Mouse (Mus musculus) ES-E14 (cell line): ENCODE results near the gene Tmem132a. TPM values are rescaled to one million over a fixed set of nuclear protein-coding genes. Genes with fewer than 3 reads are reported as not detected.

Experiments used
- DNase-seq: peaks from one replicate; pipeline ENCODE4 v3.0.0-alpha.2; 2013; ENCODE audit warnings: low read depth, low spot score
- H3K27ac ChIP-seq: 2 replicates; pipeline ENCODE4 v1.5.1; 2012; ENCODE audit warnings: low read depth, mild to moderate bottlenecking, low read length, moderate library complexity, mixed read lengths; ENCODE audit not compliant: poor library complexity, insufficient read depth, severe bottlenecking
- H3K36me3 ChIP-seq: 2 replicates; pipeline ENCODE4 v1.6.1; 2012; ENCODE audit warnings: mild to moderate bottlenecking, low read length, moderate library complexity, mixed read lengths; ENCODE audit not compliant: control insufficient read depth, poor library complexity, insufficient read depth, severe bottlenecking
- H3K4me1 ChIP-seq, 2 experiments: fragments of 150-350 bp in 1 of 2; sonication (generic) in 1 of 2; 2 replicates each; pipeline ENCODE4 v1.6.1; 2012; ENCODE audit warnings: low read length in 2 of 2, mild to moderate bottlenecking in 1 of 2, mixed read lengths in 1 of 2; ENCODE audit not compliant: control insufficient read depth in 2 of 2, insufficient read depth in 2 of 2, poor library complexity in 1 of 2
- H3K4me3 ChIP-seq, 2 experiments: fragments of 150-350 bp in 1 of 2; sonication (generic) in 1 of 2; 2 replicates each; pipeline ENCODE4 v1.5.1; 2012; ENCODE audit warnings: low read length in 2 of 2, low read depth in 1 of 2, mild to moderate bottlenecking in 1 of 2, mixed read lengths in 1 of 2; ENCODE audit not compliant: insufficient read depth in 1 of 2, poor library complexity in 1 of 2, severe bottlenecking in 1 of 2
- H3K9ac ChIP-seq: 2 replicates; pipeline ENCODE4 v1.6.1; 2012; ENCODE audit warnings: low read depth, mild to moderate bottlenecking, low read length, mixed read lengths; ENCODE audit not compliant: poor library complexity, insufficient read depth, severe bottlenecking
- H3K9me3 ChIP-seq: fragments of 150-350 bp; sonication (generic); 2 replicates; pipeline ENCODE4 v1.6.1; 2012; ENCODE audit warnings: low read depth, mild to moderate bottlenecking, low read length; ENCODE audit not compliant: control insufficient read depth, insufficient read depth
- CHD2 ChIP-seq: IDR thresholded peaks from 2 replicates; pipeline ENCODE4 v1.6.1; 2014; ENCODE audit warnings: mild to moderate bottlenecking, low read depth, low read length, inconsistent platforms
- HCFC1 ChIP-seq: IDR thresholded peaks from 2 replicates; pipeline ENCODE4 v1.6.1; 2012; ENCODE audit warnings: low read length, inconsistent platforms, borderline replicate concordance; ENCODE audit not compliant: insufficient read depth
- MAFK ChIP-seq: IDR thresholded peaks from 2 replicates; pipeline ENCODE4 v1.6.1; 2014; ENCODE audit warnings: mild to moderate bottlenecking, low read depth, low read length, inconsistent platforms; ENCODE audit not compliant: insufficient read depth
- ZC3H11A ChIP-seq: IDR thresholded peaks from 2 replicates; pipeline ENCODE4 v1.6.1; 2012; ENCODE audit warnings: low read depth, mild to moderate bottlenecking, inconsistent platforms, low read length, borderline replicate concordance
- ZNF384 ChIP-seq: IDR thresholded peaks from 2 replicates; pipeline ENCODE4 v1.6.1; 2012; ENCODE audit warnings: low read depth, low read length, inconsistent platforms
- in situ Hi-C, 2 experiments: fragments of 600-800 bp; cut with MboI; formaldehyde crosslinking; loops; one replicate each; pipeline ENCODE4 v1.15.1; 2025; ENCODE audit warnings: low sequenced_read_pairs in 2 of 2, inconsistent platforms in 1 of 2; ENCODE audit not compliant: unreplicated experiment in 2 of 2
- total RNA-seq: library from RNA; depleted of rRNA; stranded (reverse); fragments of 300-350 nt; gene quantifications from 2 replicates; pipeline ENCODE4 v1.2.3, GENCODE M21; 2012

Gene Tmem132a
- total RNA-seq, 1 experiment, result 41.4 TPM

- Histone ChIP-seq H3K4me1 (no peaks in the 10 kb centered on the region), H3K4me3 (no peak overlapping the region), H3K36me3 (peaks cover 64% of the 10 kb centered on the region), H3K27ac (no peak overlapping the region), H3K9ac (no peak overlapping the region), H3K9me3 (no peaks in the 10 kb centered on the region)
- TF ChIP-seq HCFC1 (no peak), ZC3H11A (no peak), MAFK (no peak), CHD2 (no peak)
- DNase-seq, result no peak
- in situ Hi-C loops, result no loop called here
Observed at GRCm38 (mm10) chr19:10904512-10904911, 34.8 kb upstream of the Tmem132a start.

- Histone ChIP-seq H3K9ac (no peak overlapping the region), H3K9me3 (no peaks in the 10 kb centered on the region), H3K4me1 (peaks cover 2 to 4% of the 10 kb centered on the region in 2 experiments; a peak in 2 of 4 replicates), H3K4me3 (no peak overlapping the region), H3K36me3 (peaks cover 71% of the 10 kb centered on the region), H3K27ac (no peak overlapping the region)
- DNase-seq, result no peak
- in situ Hi-C loops, result no loop called here
- TF ChIP-seq ZNF384 (no peak), CHD2 (no peak), MAFK (no peak), ZC3H11A (no peak), HCFC1 (no peak)
Observed at GRCm38 (mm10) chr19:10901046-10901445, 31.3 kb upstream of the Tmem132a start.

GRCm38 (mm10) chr19:10900315-10900714, 30.6 kb upstream of the Tmem132a start:
- no peaks in the 10 kb centered on the region for H3K9me3 ChIP-seq
- H3K36me3 ChIP-seq, result peaks cover 64% of the 10 kb centered on the region
- DNase-seq, result no peak
- no peak overlapping the region for H3K9ac ChIP-seq
- H3K27ac ChIP-seq, result no peak overlapping the region
- H3K4me1 ChIP-seq, result peaks cover 2 to 4% of the 10 kb centered on the region in 2 experiments; a peak in 2 of 4 replicates
- TF ChIP-seq CHD2 (no peak), HCFC1 (no peak), ZC3H11A (no peak), MAFK (no peak), ZNF384 (no peak)
- H3K4me3 ChIP-seq, result no peak overlapping the region
- in situ Hi-C loops, result no loop called here

- no peak for TF ChIP-seq HCFC1
- no peak for TF ChIP-seq ZNF384
- no peak for TF ChIP-seq CHD2
- peaks cover 2 to 4% of the 10 kb centered on the region in 2 experiments; a peak in 2 of 4 replicates for H3K4me1 ChIP-seq
- DNase-seq, result no peak
- H3K9ac ChIP-seq, result no peak overlapping the region
- H3K36me3 ChIP-seq, result peaks cover 38% of the 10 kb centered on the region
- in situ Hi-C loops, result no loop called here
- H3K27ac ChIP-seq, result no peak overlapping the region
- H3K9me3 ChIP-seq, result no peaks in the 10 kb centered on the region
- H3K4me3 ChIP-seq, result no peak overlapping the region
Observed at GRCm38 (mm10) chr19:10897491-10897890, 27.8 kb upstream of the Tmem132a start.

GRCm38 (mm10) chr19:10896849-10897248, 27.1 kb upstream of the Tmem132a start:
- no peaks in the 10 kb centered on the region for H3K9me3 ChIP-seq
- H3K4me1 ChIP-seq, result peaks cover 2 to 4% of the 10 kb centered on the region in 2 experiments; a peak in 2 of 4 replicates
- no peak overlapping the region for H3K27ac ChIP-seq
- H3K9ac ChIP-seq, result no peak overlapping the region
- H3K36me3 ChIP-seq, result peaks cover 32% of the 10 kb centered on the region
- no peak for TF ChIP-seq MAFK
- TF ChIP-seq ZNF384, result no peak
- no peak for TF ChIP-seq CHD2
- TF ChIP-seq ZC3H11A, result no peak
- TF ChIP-seq HCFC1, result no peak
- in situ Hi-C loops, result no loop called here
- DNase-seq, result no peak
- peak overlapping the region in 1 of 2 experiments; percentile 67; a peak in 1 of 4 replicates for H3K4me3 ChIP-seq
